Mouse (Mus musculus): ENCODE data around the gene Vpreb3.
A peak's percentile ranks its signal among the peaks of the same experiment; 100 is the strongest.

The Vpreb3 gene

DNA sequence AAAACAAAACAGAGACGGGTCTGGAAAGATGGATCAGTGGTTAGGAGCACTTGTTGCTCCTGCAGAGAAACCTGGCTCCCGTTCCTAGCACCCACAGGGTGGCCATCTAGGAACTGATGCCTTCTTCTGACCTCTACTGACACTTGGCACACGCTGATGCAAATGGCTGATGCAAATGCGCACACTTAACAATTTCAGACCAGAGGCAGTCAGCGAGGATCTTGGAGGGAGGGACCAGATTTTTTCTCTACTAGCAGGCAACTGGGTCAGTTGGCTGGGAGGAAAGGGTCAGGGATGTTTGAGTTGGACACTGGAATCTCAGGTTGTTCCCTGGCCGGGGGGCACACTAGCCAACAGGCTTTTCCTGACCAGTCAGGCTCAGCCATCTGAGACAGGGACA is 10.0 kb upstream of the Vpreb3 start, which contains the start of gene Chchd10:
TSS of gene Chchd10 (plus strand) at position 240 of the 400 bp plus-strand sequence.
- no peak for DNase-seq

DNA sequence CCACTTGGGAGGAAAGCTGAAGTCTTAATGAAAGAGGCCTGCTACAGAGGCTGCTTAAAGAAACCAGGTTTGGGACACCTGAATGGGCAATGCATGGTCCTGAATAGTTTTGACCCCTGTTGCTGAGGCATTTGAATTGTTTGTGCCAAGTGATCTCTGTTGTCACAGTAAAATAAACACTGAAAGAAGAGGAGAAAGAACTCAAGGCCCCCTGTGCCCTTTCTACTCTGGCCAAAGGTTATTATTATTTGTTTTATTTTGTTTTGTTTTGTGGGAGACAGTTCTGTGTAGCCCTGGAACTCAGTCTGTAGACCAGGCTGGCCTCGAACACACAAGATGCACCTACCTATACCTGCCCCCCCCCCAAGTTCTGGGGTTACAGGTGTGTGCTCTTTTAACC is 7.9 kb upstream of the Vpreb3 start:
- DNase-seq, result no peak

DNA sequence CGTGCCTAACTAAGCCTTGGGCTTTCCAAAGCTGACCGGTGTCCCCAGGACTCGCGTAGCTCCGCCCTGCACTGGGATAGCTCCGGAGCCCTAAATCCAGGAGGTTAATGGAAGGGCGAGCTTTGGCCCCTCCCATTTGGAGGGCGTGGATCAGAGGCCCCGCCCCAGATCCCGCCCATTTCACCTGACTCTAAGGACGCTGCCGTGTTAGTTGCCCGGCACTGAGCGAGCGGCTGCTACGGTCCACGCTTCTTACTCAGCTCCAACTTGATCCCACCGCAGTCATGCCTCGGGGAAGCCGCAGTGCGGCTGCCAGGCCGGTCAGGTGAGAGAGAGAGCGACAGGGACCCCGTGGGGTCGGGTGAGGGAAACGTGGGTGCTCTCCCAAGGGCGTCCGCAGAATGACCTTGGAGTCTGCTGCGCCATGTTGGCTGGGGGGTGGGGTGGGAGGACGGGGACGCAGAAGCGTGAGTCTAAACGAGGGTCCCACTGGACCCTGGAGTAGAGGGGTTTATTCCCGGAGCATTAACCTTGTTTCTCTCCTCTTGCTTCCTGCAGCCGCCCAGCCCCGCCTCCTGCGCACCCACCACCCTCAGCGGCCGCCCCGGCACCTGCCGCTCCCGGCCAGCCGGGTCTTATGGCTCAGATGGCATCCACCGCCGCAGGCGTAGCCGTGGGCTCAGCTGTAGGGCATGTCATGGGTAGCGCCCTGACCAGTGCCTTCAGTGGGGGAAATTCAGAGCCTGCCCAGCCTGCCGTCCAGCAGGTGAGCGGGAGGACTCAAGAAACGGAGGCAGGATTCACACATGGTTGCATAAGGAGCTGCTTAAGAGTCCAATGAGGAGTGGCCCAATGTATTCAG is 6.9 kb upstream of the Vpreb3 start, which contains the start of gene Mmp11:
TSS of gene Mmp11 (minus strand) at position 817 of the 862 bp plus-strand sequence.
- DNase-seq, result peak; percentile 51

DNA sequence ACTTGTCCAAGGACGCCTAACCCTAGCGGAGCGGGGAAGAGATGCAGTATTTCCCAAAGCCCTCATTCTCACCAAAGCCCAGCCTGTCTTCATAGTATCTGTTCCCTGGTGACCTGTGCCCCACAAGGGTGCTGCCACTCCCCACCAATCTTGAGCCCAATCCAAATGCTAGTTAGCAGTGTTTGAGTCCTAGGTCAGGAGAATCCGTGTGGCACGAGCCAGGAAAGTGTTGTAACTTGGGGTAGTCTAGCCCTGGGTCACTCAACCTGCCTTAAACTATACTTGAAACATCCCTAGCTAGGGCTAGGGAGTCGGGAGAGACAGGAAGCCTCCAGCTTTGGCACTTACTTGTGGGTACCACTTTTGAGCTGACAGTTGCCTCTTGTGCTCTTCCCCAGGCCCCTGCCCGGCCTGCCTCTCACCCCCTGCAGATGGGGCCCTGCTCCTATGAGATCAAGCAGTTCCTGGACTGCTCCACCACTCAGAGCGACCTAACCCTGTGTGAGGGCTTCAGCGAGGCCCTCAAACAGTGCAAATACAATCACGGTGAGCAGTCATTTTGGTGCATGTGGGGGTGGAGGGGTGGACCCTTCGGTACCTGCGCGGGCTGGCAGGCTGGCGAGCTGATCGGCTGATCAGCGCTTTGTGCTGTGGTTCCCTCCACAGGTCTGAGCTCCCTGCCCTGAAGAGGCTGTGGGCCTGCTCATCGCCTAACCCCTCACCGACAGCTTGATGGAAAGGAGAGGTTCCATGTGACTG is 5.8 kb upstream of the Vpreb3 start:
- no peak for DNase-seq

DNA sequence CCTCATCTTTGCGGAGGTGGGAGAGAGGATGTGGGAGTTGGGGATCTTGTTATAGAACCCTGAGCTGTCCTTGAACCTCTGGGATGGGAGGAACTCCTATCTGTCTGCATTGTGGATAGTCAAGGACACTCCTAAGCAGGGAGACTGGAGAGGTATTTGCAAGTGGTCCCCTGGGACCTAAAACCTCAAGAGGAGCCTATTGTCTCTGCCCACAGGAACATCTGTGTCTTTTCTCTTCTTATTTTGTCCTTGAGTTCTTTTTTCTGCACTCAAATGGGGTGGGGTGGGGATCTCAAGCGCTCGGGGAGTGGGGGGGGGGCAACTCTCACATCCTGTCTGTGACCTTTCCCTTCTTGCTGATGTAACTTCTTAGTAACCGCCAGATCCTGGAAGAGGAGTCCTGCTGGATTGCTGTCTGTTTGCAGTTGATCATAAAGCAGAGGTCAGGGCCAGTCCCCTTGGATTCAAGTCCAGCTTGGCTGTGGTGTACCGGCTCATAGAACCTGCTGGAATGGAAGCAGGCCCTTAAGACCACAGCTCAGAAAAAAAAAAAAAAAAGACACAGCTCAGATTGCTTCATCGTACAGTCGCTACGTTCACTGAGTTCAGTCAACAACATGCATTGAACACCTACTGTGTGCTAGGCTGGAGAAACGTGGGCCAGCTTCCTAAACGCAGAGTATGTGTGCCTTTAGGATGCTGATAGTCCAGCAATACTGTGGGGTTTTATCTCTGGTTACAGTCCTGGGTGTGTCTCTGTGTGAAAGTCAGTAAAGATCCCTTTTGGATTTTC is 4.8 kb upstream of the Vpreb3 start:
- DNase-seq, result no peak

DNA sequence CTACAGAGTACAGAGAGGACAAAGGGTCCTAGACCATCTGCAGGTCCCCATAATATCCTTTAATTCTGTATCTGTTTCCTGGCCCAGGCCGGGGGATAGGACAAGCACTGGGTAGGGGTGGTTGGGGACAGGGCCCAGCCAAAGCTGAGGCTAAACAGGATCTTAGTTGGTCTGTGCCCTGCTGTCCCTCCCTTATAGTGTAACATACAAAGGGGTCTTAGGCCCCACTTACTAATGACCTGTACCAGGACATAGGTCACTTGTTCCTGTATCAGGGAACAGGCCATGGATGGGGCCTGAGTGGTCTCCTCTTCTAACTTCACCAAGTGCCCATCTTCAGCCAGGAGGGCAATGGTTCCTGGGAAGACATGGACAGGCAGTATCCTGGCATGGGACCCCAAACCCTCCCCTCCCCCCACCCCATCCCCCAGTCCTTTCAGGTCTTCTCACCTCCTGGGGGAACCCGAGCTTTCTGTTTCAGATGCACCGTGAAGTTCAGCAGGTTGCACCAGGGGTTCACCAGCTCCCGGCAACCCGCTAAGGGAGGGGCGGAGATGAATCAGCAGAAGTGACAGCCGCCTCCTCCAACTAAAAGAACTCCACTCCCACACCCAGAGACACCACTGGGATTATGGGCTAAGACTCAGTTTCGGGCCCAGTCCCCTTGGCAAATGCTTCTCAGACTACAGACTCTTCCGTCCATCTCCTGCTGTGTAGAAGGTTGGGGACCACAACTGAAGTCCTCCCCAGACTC is 3.2 kb upstream of the Vpreb3 start:
- no peak for DNase-seq

DNA sequence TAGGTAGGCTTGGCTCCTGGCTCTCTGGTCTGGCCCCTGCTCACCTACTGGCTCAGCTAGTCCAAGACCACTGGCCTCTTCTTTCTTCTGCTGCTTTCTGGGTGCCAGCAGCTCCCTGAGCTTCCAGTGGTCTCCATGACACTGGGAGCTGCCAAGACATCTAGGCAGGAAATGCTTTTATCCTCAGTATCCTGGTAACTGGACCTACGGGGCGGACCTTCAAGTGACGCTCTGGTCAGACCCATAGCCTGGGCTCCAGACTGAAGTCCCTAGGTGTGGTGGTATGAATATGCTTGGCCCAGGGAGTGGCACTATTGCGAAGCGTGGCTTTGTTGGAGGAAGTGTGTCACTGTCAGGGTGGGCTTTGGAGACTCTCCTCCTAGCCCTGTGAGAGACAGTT is 2.3 kb upstream of the Vpreb3 start, which contains the start of gene Gm867:
TSS of gene Gm867 (minus strand) at position 153 of the 400 bp plus-strand sequence.
- DNase-seq, result no peak

DNA sequence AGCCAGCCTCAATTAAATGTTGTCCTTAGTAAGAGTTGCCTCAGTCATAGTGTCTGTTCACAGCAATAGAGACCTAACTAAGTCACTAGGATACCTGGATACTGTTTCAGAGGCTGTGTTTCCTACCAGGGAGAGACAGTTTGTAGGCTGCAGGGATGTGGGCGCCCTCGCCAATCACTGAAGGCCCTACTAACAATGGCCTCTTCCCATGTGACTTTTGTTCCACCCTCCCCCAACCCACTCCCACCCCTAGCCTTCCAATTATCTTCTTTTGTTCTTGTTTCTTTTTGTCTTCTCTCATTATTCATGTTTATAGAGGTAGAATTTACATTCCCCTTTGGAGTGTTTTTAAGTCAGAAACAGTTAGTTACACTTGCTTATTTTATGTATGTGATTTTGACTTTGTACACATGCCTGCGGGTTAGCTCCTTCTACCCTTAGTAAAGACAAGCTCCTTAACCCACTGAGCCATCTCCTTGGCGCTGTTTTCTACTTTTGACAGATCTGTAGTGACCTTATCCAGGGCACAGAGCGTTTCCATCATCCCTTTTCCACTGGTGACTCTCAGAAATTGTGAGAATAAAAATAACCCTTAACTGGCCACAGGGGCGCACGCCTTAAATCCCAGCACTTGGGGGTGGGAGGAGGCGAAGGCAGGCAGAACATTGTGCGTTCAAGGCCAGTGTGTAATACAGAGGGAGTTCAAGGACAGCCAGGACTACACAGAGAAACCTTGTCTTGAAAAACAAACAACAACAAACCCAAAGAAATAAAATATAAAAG is 1.6 kb upstream of the Vpreb3 start:
- DNase-seq, result no peak

DNA sequence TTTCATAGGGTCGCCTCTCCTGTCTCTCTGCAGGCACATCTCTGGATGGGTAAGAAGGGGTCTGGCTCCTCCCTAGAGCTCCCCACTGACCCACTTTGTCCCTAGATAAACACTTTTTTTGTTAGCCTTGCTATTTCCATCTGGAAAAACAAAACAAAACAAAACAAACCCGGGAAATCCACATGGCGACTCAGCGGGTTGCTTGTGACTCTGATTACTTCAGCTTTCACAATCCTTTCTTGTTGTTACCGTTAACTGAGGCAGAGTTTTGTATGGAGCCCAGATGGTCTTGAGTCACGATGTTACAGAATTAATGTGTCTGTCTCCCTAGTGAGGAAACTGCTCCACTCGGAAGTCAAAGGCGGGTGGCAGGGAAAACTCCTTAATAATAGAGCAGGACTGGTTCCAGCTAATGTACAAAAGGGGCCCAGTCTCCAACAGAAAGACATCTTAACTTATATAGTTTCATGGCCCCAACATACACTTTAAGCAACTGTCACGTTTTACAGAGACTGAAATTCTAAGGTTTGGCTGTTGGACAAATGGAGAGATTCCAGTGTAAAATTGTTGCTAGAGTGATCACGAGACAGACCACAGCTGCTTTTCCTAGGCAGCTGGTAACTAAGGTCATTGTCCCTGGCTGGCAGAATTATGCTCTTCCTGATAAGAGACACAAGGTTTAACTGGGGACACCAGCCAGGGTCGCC is 1.4 kb downstream of the Vpreb3 start:
- DNase-seq, result no peak

DNA sequence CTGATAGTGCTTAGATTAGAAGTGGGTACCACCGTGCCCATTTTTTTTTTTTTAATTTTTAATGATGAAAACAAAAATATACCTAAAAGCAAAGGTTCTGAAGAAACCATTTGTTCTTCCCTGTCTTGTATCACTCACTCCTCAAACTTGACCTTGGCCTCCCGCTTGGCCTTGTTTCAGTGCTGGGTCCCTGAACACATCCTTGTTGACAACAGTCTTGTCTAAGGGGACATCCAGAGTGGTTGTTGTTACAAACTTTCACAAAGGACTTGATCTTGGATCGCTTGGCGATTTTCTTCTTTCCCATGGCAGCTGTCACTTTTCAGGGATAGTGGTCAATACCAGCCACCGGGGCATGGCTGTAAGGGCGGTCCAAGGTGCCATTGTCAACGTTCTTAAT is 2.4 kb downstream of the Vpreb3 start:
- no peak for DNase-seq

DNA sequence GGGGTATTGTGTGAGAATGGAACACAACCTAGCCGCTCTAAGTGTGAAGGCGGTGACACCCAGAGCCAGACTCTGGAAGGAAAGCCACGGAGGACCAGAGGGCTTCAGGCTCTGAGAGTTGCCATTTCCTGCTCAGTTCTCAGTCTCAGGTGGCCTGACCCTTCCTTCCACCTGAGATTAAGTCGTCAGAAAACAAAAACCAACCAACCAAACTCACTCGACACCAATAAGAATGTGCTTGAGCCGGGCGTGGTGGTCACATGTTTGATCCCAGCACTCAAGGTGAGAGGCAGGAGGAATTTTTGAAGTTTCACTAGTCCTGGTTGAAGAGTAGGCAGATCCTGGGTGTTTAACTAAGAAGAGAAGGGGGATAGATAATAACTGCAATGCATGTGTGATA is 3.0 kb downstream of the Vpreb3 start:
- DNase-seq, result no peak

DNA sequence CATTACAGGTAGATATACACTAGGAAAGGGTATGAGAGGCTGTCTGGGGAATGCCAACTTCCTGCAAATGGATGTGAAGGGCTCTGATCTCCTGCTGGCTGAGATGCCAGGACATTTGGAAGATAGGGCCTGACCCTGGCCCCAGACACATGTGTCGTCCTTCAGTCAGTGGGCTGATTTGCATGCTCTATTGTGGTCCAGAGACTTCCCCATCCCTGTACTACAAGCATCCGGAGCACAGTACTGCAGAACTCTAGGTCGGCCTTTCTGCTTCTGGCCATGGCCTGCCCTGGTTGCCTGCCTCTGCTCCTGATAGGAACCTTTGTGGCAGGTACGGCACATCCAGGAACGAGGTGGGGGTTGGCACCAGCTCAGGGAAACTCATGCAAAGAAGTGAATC is 5.2 kb downstream of the Vpreb3 start:
- DNase-seq, result no peak

DNA sequence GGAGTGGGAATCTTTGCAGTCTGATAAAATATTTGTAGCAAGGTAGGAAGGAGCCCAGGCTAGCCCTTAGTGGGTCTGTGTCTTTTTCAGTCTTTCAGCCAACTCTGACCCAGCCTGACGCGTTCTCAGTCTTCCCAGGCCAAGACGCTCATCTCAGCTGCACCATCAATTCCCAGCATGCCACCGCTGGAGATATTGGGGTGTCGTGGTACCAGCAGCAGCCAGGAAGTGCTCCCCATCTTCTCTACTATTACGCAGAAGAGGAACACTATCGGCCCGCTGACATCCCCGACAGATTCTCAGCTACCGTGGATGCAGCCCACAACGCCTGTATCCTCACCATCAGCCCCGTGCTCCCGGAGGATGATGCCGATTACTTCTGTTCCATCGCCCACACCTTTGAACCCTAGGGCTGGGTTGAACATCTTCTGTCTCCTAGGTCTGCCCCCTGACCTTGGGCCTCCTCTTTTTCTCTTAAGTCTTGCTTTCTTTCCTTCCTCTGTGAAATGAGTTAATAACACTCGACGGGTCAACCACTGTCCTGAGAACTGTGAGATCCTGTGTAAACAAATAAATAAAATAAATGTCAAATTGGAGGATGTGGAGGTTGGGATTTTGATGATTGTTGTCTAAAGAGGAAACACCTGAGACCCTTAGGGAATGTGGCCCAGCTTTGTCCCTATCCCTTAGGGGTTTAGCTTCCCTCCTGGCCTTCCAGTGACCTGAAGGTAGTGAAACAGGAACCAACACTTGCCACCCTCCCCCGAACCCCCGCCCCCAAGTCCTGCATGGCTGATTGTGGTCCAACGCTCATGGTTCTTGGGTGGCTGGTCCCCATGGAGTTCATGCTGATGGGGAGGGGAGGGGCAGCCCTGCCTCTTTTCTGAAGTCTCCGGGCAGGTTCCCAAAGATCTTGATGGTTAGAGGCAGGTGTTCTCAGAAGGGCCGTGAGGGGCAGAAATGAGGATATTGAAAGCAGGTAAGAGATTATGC is 6.5 kb downstream of the Vpreb3 start:
- DNase-seq, result no peak

DNA sequence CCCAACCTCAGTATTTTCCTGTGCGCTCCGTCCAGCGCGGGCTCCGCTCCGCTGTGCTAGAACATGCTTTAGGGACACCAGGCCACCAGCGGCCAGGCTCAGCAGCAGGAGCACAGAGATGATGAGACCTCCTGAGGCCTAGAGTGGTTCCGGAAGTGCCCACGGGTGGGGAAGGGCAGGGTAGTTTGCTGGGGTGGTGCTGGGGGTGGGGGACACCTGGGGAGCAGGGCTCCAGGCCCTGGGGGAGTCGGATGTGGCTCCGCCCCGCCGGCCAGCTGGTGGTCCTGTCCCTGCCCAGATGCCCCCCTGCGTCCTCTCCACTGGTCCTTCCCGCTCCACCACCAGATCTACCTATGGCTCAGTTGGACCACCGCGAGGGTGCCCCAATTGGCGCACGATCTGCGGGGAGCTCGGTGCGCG is 7.9 kb downstream of the Vpreb3 start:
- DNase-seq, result no peak

DNA sequence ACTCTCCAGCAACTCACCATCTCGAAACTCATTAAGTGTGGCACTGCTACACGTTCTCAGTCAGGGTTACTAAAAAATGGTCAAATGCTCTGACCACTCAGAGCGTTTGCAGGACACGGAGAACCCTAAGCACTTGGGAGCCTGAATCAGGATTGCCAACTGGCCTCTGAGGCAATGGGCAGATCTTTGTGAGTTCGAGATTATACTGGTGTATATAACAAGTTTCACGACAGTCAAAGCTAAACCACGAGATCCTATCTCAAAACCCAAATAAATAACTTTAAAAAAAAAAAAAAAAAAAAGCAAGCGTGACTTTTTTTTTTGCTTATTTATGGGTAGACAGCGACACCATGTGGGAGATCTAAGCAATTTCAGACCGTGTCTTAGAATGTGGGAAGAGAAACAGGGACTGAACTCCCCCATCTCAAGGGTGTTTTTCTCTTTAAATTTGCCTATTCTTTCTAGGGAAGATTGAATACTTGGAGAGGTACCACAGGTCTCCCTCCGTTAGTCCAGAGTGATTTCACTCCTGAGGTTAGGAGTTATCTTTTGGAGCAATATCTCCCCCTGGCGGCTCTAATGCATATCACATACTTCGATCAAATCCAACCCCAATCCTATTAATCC is 8.7 kb downstream of the Vpreb3 start:
- no peak for DNase-seq

DNA sequence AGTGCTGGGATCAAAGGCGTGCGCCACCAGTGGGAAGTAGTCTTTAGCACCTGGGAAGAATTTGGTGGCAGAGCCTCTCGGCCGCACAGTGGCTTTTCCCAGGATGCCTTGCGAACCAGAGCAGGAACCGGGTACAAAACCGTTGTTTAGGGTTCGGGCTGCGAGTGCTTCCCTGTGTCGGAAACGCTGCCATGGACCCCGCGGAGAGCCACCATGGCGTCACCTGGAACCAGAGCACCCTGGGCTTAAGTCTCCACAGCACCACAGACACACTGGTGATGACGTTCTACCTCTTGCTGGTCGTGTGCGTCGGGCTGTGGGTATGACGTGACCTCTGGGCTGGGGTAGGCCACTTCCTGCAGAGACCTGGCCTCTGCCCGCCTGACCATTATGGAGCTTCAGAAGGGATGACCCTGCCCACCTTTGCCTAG is 11.5 kb downstream of the Vpreb3 start, which contains the start of gene Gm5134:
TSS of gene Gm5134 (plus strand) at position 134 of the 431 bp plus-strand sequence.
- no peak for DNase-seq

DNA sequence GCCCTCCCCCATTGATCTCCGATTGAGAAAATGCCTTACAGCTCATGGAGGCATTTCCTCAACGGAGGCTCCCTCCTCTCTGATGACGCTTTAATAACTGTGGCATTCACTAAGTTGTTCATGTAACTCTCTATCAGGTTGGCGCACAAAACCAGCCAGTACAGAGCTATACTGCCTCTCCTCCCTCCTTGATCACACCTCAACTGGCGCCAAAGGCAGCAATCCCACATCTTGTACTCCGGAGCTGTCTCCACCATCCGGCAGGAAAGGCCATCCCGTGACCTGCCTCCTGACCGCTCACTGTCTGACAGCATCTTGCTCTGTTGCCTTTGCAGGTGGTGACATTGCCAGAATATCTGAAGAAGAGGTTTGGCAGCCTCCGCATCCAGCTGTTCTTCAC is 31.0 kb downstream of the Vpreb3 start:
- DNase-seq, result no peak

DNA sequence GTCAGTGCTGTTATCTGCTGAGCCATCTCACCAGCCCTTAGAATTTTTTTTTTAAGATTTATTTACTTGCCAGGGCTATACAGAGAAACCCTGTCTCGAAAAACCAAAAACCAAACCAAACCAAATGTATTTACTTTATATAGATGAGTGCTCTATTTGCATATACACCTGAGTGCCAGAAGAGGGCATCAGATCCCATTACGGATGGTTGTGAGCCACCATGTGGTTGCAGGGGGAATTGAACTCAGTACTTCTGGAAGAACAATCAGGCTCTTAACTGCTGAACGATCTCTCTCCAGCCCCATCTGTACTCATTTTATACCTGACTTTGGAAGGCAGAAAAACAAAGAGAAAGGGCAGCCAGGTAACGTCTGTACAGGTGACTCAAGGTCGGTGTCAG is 32.4 kb downstream of the Vpreb3 start:
- DNase-seq, result no peak
